Comparison of ENCODE assay signal across 9 mouse cellular contexts in the genomic region with DNA sequence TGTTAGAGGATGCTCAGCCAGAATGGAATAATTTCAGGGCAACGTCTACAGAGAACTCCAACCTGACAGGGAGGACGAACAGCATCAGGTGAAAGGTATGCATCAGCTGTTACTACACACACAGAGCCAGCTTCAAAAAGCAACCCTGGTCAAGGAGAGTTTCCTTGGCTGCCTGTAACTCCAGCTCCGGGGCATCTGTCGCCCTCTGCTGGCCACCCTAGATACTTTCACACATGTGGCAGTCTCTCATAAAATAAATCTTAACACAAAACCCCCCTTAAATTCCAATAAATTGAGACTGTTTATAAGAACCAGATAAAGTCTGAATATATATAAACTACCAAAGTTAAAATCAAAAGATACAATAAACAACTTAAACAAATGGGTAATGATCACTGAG. TPM values are rescaled to one million over a fixed set of nuclear protein-coding genes. Genes with fewer than 3 reads are reported as not detected.
A peak's percentile ranks its signal among the peaks of the same experiment; 100 is the strongest.
DNase-seq lines count a peak whose midpoint lies in the region; ATAC-seq and TF ChIP-seq lines count a peak whose summit lies in the region.
"Had no signal": no experiment of that assay in that cellular context is flagged by ENCODE, and none has a peak within 500 bp of the region (broad histone marks: within the 10 kb centered on the region; RNA-seq: fewer than 3 reads in every experiment).

No protein-coding gene starts in this region.

- no peak for ATAC-seq in neural tube, embryonic 15.5 days (ENCODE audit: low FRiP score)
- ATAC-seq in hindbrain, postnatal 0 days, result 0 out of 2 replicates have a peak, but pooled peaks have one; percentile 36
- no peak for ATAC-seq in activated CD4-positive, CD25-positive, alpha-beta regulatory T cell, adult 4 months

- peak; percentile 62 for TF ChIP-seq CTCF in bone marrow, adult 2 months (IDR thresholded peaks at IDR 0.05; ENCODE audit: control insufficient read depth, insufficient read depth, low read length)
- peak; percentile 84 for TF ChIP-seq CTCF in hindbrain, postnatal 0 days (IDR thresholded peaks at IDR 0.05; ENCODE audit: low read depth)

- H3K9me3 ChIP-seq in neural tube, embryonic 15.5 days (replicated peaks), result no peaks in the 10 kb centered on the region
- no peaks in the 10 kb centered on the region for H3K9me3 ChIP-seq in hindbrain, postnatal 0 days (ENCODE audit: low read length)

- intact Hi-C loops in gastrocnemius, postnatal 14 days (cut with DNase I; ENCODE audit: low total_unique reads), result no loop called here

- H3K4me2 ChIP-seq in neural tube, embryonic 15.5 days, result no peak overlapping the region
- no peak overlapping the region for H3K4me2 ChIP-seq in hindbrain, postnatal 0 days (ENCODE audit: low read depth, low read length)

- no peak overlapping the region for H3K4me3 ChIP-seq in neural tube, embryonic 15.5 days (replicated peaks)
- no peak overlapping the region for H3K4me3 ChIP-seq in bone marrow, adult 2 months (replicated peaks; ENCODE audit: control insufficient read depth, low read depth, low read length)
- H3K4me3 ChIP-seq in hindbrain, postnatal 0 days (ENCODE audit: low read length), result no peak overlapping the region

- H3K27ac ChIP-seq in neural tube, embryonic 15.5 days (replicated peaks), result no peak overlapping the region
- H3K27ac ChIP-seq in bone marrow, adult 2 months (ENCODE audit: control insufficient read depth, insufficient read depth, low read depth, low read length, poor library complexity), result no peak overlapping the region
- H3K27ac ChIP-seq in hindbrain, postnatal 0 days, result no peak overlapping the region

- DNase-seq in gastrocnemius, postnatal 14 days, result peak; percentile 39
- no peak for DNase-seq in gastrocnemius, adult 18-20 months (ENCODE audit: low spot score)
- DNase-seq in neural tube, embryonic 10.5 days (ENCODE audit: extremely low spot score, low spot score), result peak; percentile 59
- DNase-seq in hindbrain, postnatal 0 days (ENCODE audit: low spot score), result peak; percentile 66
- DNase-seq in mesoderm, embryonic 11.5 days (ENCODE audit: low read depth, low spot score), result peak; percentile 59

- 0 out of 2 replicates have a peak, but pooled peaks cover 4% of the 10 kb centered on the region for H3K27me3 ChIP-seq in neural tube, embryonic 15.5 days (replicated peaks)
- H3K27me3 ChIP-seq in hindbrain, postnatal 0 days (ENCODE audit: insufficient read depth, low read length), result peaks cover 6% of the 10 kb centered on the region; the same call in 1 of the 2 replicates

- TF ChIP-seq POLR2A in bone marrow, adult 2 months (IDR thresholded peaks at IDR 0.05; ENCODE audit: borderline replicate concordance, control insufficient read depth, low read depth, low read length), result no peak

- H3K4me1 ChIP-seq in neural tube, embryonic 15.5 days, result peaks cover 10% of the 10 kb centered on the region; the same call in 1 of the 2 replicates
- no peaks in the 10 kb centered on the region for H3K4me1 ChIP-seq in bone marrow, adult 2 months (ENCODE audit: control insufficient read depth, insufficient read depth, low read length)
- peaks cover 6% of the 10 kb centered on the region for H3K4me1 ChIP-seq in hindbrain, postnatal 0 days (ENCODE audit: insufficient read depth, low read length)

- WGBS in neural tube, embryonic 15.5 days, result 9% methylated on average over 4 of the region's 4 CpGs
- 2% methylated on average over 4 of the region's 4 CpGs for WGBS in bone marrow, adult 2 months
- WGBS in hindbrain, postnatal 0 days, result 8% methylated on average over 4 of the region's 4 CpGs

- H3K9ac ChIP-seq in neural tube, embryonic 15.5 days (replicated peaks), result no peak overlapping the region
- no peak overlapping the region for H3K9ac ChIP-seq in hindbrain, postnatal 0 days (replicated peaks; ENCODE audit: low read length)

- H3K36me3 ChIP-seq in neural tube, embryonic 15.5 days, result no peaks in the 10 kb centered on the region
- H3K36me3 ChIP-seq in hindbrain, postnatal 0 days (ENCODE audit: insufficient read depth, low read length), result no peaks in the 10 kb centered on the region

RNA-seq across cellular contexts. Expression of a gene that starts 27.3 kb away (rescaled TPM):
- not detected for total RNA-seq in gastrocnemius, postnatal 14 days (2021)
- total RNA-seq in gastrocnemius, adult 18-20 months (2021), result not detected
- polyA plus RNA-seq in neural tube, embryonic 15.5 days (2015; fragmentation: Nextera tagmentation; extraction: Ambion mirVana), result 0.31 and 0.35 TPM in 2 replicates
- polyA plus RNA-seq in bone marrow, adult 2 months (2011; ENCODE audit: insufficient read depth, insufficient read length, low replicate concordance, missing spikeins), result not detected in 2 replicates
- total RNA-seq in hindbrain, postnatal 0 days (2014; rRNA removed), result 0.52 TPM in 1 of 2 replicates, not detected in the other
- polyA plus RNA-seq in hindbrain, postnatal 0 days (2015; fragmentation: Nextera tagmentation; extraction: Ambion mirVana), result 0.31 and 0.44 TPM in 2 replicates
- polyA plus RNA-seq in activated CD4-positive, CD25-positive, alpha-beta regulatory T cell, adult 4 months (2017; shearing (Covaris generic)), result not detected
- total RNA-seq: layer of hippocampus, postnatal 14 days had no signal
